Mouse (Mus musculus): Measurements from ENCODE around the gene 9430097D07Rik. TPM values are rescaled to one million over a fixed set of nuclear protein-coding genes. Genes with fewer than 3 reads are reported as not detected.

The 9430097D07Rik gene
- total and polyA plus RNA-seq, 3 experiments = not detected

GRCm38 (mm10) chr2:32587731-32588321 is 12.3 kb upstream of the 9430097D07Rik start (continued):
- TF ChIP-seq POLR2A (IDR thresholded peaks at IDR 0.05; ENCODE audit: low read depth, low read length) (peak; percentile 53), SMC3 (IDR thresholded peaks at IDR 0.05; ENCODE audit: low read depth, low read length) (no peak), BHLHE40 (IDR thresholded peaks at IDR 0.05; ENCODE audit: low read depth, low read length) (peak; percentile 89), TBP (conservative IDR thresholded peaks at IDR 0.05; ENCODE audit: low read depth, low read length) (no peak), USF2 (conservative IDR thresholded peaks at IDR 0.05; ENCODE audit: low read depth, low read length) (no peak), ETS1 (conservative IDR thresholded peaks at IDR 0.05; ENCODE audit: low read depth, low read length) (peak; percentile 72), GABPA (IDR thresholded peaks at IDR 0.05; ENCODE audit: insufficient replicate concordance, low read depth, low read length) (no peak), KAT2A (IDR thresholded peaks at IDR 0.05; ENCODE audit: insufficient replicate concordance, low read length) (0 out of 2 replicates have a peak, but pooled peaks have one; percentile 26), UBTF (IDR thresholded peaks at IDR 0.05; ENCODE audit: low read depth, low read length) (no peak), NRF1 (IDR thresholded peaks at IDR 0.05; ENCODE audit: low read depth, low read length) (peak; percentile 65), MAFK (IDR thresholded peaks at IDR 0.05; ENCODE audit: insufficient replicate concordance, low read length) (no peak), JUN (IDR thresholded peaks at IDR 0.05; ENCODE audit: insufficient read depth, low read depth, low read length) (no peak), MXI1 (IDR thresholded peaks at IDR 0.05; ENCODE audit: low read depth, low read length) (peak; percentile 97), NELFE (IDR thresholded peaks at IDR 0.05; ENCODE audit: low read depth, low read length) (peak; percentile 60; the same call in 1 of the 2 replicates), JUND (conservative IDR thresholded peaks at IDR 0.05; ENCODE audit: low read depth, low read length) (no peak), CTCF (conservative IDR thresholded peaks at IDR 0.05 in 1 of 2, IDR thresholded peaks at IDR 0.05 in 1 of 2; ENCODE audit: low read depth in 2 of 2, low read length in 2 of 2) (no peak), MAX (IDR thresholded peaks at IDR 0.05; ENCODE audit: low read length) (peak; percentile 98), TCF12 (IDR thresholded peaks at IDR 0.05; ENCODE audit: low read depth, low read length) (peak; percentile 74)

- peak; percentile 93 for DNase-seq (ENCODE audit: extremely low read depth)
- dilution Hi-C loops (cut with MboI; ENCODE audit: extremely low pct_ligation_motif_present, extremely low pct_unique_long_range_greater_than_20kb, low sequenced_read_pairs) = no loop called here
- peak within 1 kb of the TSS; percentile 67 for H3K27ac ChIP-seq (ENCODE audit: insufficient read depth, low read depth)
Observed at GRCm38 (mm10) chr2:32586871-32587351, 11.4 kb upstream of the 9430097D07Rik start, which contains the start of gene St6galnac4. Gene St6galnac4, plus strand, starts transcription at chr2:32587095.

More at GRCm38 (mm10) chr2:32586871-32587351, 11.4 kb upstream of the 9430097D07Rik start, which contains the start of gene St6galnac4:
- in situ Hi-C loops (cut with MboI; ENCODE audit: low pct_ligation_motif_present, low pct_unique_long_range_greater_than_20kb, low sequenced_read_pairs) = loop anchor here (5.0 kb wide), 1 partner anchor 95 kb away; no protein-coding TSS in a partner anchor
- no peaks in the 10 kb centered on the region for H3K9me3 ChIP-seq (replicated peaks; ENCODE audit: low read length)
- TF ChIP-seq ZC3H11A (IDR thresholded peaks at IDR 0.05; ENCODE audit: low read depth, low read length) (no peak), ZNF384 (IDR thresholded peaks at IDR 0.05; ENCODE audit: low read depth, low read length) (no peak), RAD21 (IDR thresholded peaks at IDR 0.05; ENCODE audit: low read depth, low read length) (no peak), USF2 (conservative IDR thresholded peaks at IDR 0.05; ENCODE audit: low read depth, low read length) (no peak), JUN (IDR thresholded peaks at IDR 0.05; ENCODE audit: insufficient read depth, low read depth, low read length) (no peak), MXI1 (IDR thresholded peaks at IDR 0.05; ENCODE audit: low read depth, low read length) (peak; percentile 48; the same call in 1 of the 2 replicates), HCFC1 (IDR thresholded peaks at IDR 0.05; ENCODE audit: low read depth, low read length) (no peak), MAX (IDR thresholded peaks at IDR 0.05; ENCODE audit: low read length) (no peak), ZMIZ1 (IDR thresholded peaks at IDR 0.05; ENCODE audit: low read depth, low read length) (peak; percentile 35; the same call in 1 of the 2 replicates), CHD1 (IDR thresholded peaks at IDR 0.05; ENCODE audit: low read depth, low read length) (0 out of 2 replicates have a peak, but pooled peaks have one; percentile 10), POLR2A (IDR thresholded peaks at IDR 0.05; ENCODE audit: low read depth, low read length) (peak; percentile 79), EP300 (IDR thresholded peaks at IDR 0.05; ENCODE audit: low read length) (no peak), BHLHE40 (IDR thresholded peaks at IDR 0.05; ENCODE audit: low read depth, low read length) (no peak), TCF12 (IDR thresholded peaks at IDR 0.05; ENCODE audit: low read depth, low read length) (peak; percentile 55; the same call in 1 of the 2 replicates), RCOR1 (conservative IDR thresholded peaks at IDR 0.05; ENCODE audit: low read depth, low read length) (no peak), NRF1 (IDR thresholded peaks at IDR 0.05; ENCODE audit: low read depth, low read length) (peak; percentile 78), CTCF (conservative IDR thresholded peaks at IDR 0.05 in 1 of 2, IDR thresholded peaks at IDR 0.05 in 1 of 2; ENCODE audit: low read depth in 2 of 2, low read length in 2 of 2) (peak in 1 of 2 experiments; percentile 59; a peak in 2 of 4 replicates), MAZ (IDR thresholded peaks at IDR 0.05; ENCODE audit: low read depth, low read length) (peak; percentile 64; the same call in 1 of the 2 replicates), USF1 (IDR thresholded peaks at IDR 0.05; ENCODE audit: low read depth, low read length) (no peak), ELF1 (IDR thresholded peaks at IDR 0.05; ENCODE audit: low read depth, low read length) (peak; percentile 59), NELFE (IDR thresholded peaks at IDR 0.05; ENCODE audit: low read depth, low read length) (peak; percentile 70), ZKSCAN1 (IDR thresholded peaks at IDR 0.05; ENCODE audit: borderline replicate concordance, low read depth, low read length) (no peak), SMC3 (IDR thresholded peaks at IDR 0.05; ENCODE audit: low read depth, low read length) (no peak), MYC (IDR thresholded peaks at IDR 0.05; ENCODE audit: low read depth, low read length) (no peak), KAT2A (IDR thresholded peaks at IDR 0.05; ENCODE audit: insufficient replicate concordance, low read length) (no peak), UBTF (IDR thresholded peaks at IDR 0.05; ENCODE audit: low read depth, low read length) (peak; percentile 90)
- peak within 1 kb of the TSS; percentile 72 to 97 (median 82) for H3K4me3 ChIP-seq (replicated peaks in 1 of 3; ENCODE audit: low read depth in 2 of 3, low read length in 2 of 3, poor library complexity in 1 of 3)
- H3K4me2 ChIP-seq (ENCODE audit: insufficient read depth, low read depth, poor library complexity, severe bottlenecking) = peak within 1 kb of the TSS; percentile 86
- H3K36me3 ChIP-seq (replicated peaks in 1 of 2; ENCODE audit: control insufficient read depth in 1 of 2, insufficient read depth in 1 of 2, low read length in 1 of 2) = peaks cover 13 to 27% of the 10 kb centered on the region in 2 experiments
- peak within 1 kb of the TSS; percentile 81 for H3K9ac ChIP-seq (ENCODE audit: insufficient read depth, low read depth)
- H3K27me3 ChIP-seq (replicated peaks) = no peaks in the 10 kb centered on the region
- H3K4me1 ChIP-seq (ENCODE audit: control insufficient read depth in 1 of 2, insufficient read depth in 2 of 2) = peaks cover 20 to 35% of the 10 kb centered on the region in 2 experiments
- H3K79me2 ChIP-seq (replicated peaks; ENCODE audit: control insufficient read depth, extremely low read depth, insufficient read depth, poor library complexity, severe bottlenecking) = peaks cover 34% of the 10 kb centered on the region
